15 mouse cellular contexts compared by ENCODE assay signal in genomic region chr3:96152611-96153010, GRCm38 (mm10). TPM values are rescaled to one million over a fixed set of nuclear protein-coding genes. Genes with fewer than 3 reads are reported as not detected.
"Had no signal": no experiment of that assay in that cellular context is flagged by ENCODE, and none has a peak within 500 bp of the region (broad histone marks: within the 10 kb centered on the region; RNA-seq: fewer than 3 reads in every experiment).

No protein-coding gene starts in this region.

- H3K4me2 ChIP-seq: liver, embryonic 13.5 days; midbrain, embryonic 13.5 days; neural tube, embryonic 13.5 days had no signal

- ATAC-seq: midbrain, embryonic 13.5 days; midbrain, embryonic 16.5 days had no signal

- H3K27ac ChIP-seq: liver, embryonic 13.5 days; midbrain, embryonic 10.5 days; midbrain, embryonic 13.5 days; neural tube, embryonic 13.5 days; stomach, postnatal 0 days had no signal

- H3K4me1 ChIP-seq: midbrain, embryonic 10.5 days; midbrain, embryonic 13.5 days; neural tube, embryonic 13.5 days had no signal

- DNase-seq: kidney, adult 18-20 months; kidney, adult 9 months; kidney, postnatal 14 days; kidney, postnatal 4 days; liver, embryonic 13.5 days; lung, adult 2 months; thymus, postnatal 25 days had no signal

- H3K9ac ChIP-seq: liver, embryonic 13.5 days; midbrain, embryonic 13.5 days; neural tube, embryonic 13.5 days had no signal

- H3K9me3 ChIP-seq: liver, embryonic 13.5 days; megakaryocyte, embryonic 14.5 days; midbrain, embryonic 10.5 days; midbrain, embryonic 13.5 days; neural tube, embryonic 13.5 days had no signal

- H3K27me3 ChIP-seq: liver, embryonic 13.5 days; megakaryocyte, embryonic 14.5 days; midbrain, embryonic 13.5 days; neural tube, embryonic 13.5 days had no signal

- H3K4me3 ChIP-seq: liver, embryonic 13.5 days; megakaryocyte, embryonic 14.5 days; midbrain, embryonic 10.5 days; midbrain, embryonic 13.5 days; myocyte; neural tube, embryonic 13.5 days had no signal

RNA-seq across cellular contexts. Expression of gene Sv2a, which starts 28.3 kb away (rescaled TPM):
- total RNA-seq: monocyte, adult 5-6 weeks had no signal
